Mouse (Mus musculus): Measurements from ENCODE around the gene Izumo4.

DNA sequence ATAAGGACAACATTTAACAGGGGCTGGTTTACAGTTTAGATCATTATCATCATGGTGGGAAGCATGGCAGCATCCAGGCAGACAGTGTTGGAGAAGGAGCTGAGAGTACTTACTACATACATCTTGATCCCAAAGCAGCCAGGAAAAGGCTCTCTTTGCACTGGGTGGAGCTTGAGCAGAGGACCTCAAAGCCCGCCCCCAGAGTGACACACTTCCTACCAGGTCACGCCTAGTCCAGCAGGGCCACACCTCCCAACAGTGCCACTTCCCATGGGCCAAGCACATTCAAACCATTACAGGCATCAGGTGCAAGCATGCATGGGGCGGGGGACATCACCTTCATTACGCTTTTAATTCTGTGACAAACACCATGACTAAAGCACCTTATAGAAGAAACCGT lies 42.3 kb downstream of the Izumo4 start:
- TF ChIP-seq CTCF (IDR thresholded peaks at IDR 0.05; ENCODE audit: control insufficient read depth, insufficient read depth, low read length) (no peak), POLR2A (IDR thresholded peaks at IDR 0.05; ENCODE audit: borderline replicate concordance, control insufficient read depth, low read depth, low read length) (no peak)
